Mouse (Mus musculus): ENCODE measurements around the gene Tmem79. TPM values are rescaled to one million over a fixed set of nuclear protein-coding genes. Genes with fewer than 3 reads are reported as not detected.
"Not testable (repeated sequence)": the region's sequence is repeated elsewhere in the genome, so short reads cannot be mapped to it uniquely, and the experiment has no call there.

The Tmem79 gene
- total RNA-seq, 4 experiments from 2014 or later, result 1.3 to 2.7 (median 1.7) TPM

DNA sequence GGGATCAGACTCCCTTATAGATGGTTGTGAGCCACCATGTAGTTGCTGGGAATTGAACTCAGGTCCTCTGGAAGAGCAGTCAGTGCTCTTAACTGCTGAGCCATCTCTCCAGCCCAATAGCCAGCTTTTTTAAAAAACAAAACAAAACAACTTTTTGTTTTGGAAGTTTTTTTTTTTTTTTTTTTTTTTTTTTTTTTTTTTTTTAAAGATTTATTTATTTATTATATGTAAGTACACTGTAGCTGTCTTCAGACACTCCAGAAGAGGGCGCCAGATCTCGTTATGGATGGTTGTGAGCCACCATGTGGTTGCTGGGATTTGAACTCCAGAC, 50.4 kb downstream of the Tmem79 start:
- not testable (repeated sequence) for DNase-seq (ENCODE audit: low spot score in 2 of 2)

DNA sequence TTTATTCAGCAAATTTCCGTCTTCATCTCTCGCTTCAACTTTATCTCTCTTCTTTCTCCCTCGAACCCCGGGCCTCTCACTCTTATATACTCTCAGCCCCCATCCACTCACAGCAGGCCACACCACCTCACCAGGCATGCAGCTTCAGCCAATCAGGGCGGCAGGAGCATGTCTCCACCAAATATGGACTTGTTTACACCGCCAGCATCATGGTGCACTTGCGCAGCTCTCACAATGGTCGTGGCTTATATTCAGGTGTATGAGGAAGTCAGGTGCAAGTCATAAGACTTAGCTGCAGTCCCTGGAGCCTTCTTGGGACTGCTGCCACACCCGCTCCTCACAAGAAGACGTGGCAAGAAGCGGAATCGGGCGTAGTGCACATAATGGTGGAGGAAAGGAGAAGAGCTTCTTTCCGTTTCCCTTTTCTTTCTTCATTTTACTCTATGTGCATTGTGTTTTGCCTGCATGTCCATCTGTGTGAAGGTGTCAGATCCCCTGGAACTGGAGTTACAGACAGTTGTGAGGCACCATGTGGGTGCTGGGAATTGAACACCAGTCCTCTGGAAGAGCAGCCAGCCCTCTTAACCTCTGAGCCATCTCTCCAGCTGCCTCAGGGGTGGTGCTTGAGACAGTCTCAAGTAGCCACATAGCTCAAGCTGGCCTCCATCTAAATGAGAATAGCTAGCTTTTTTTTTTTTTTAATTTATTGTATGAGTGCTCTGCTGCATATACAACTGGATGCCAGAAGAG, 51.0 kb downstream of the Tmem79 start:
- not testable (repeated sequence) for DNase-seq (ENCODE audit: low spot score in 2 of 2)

DNA sequence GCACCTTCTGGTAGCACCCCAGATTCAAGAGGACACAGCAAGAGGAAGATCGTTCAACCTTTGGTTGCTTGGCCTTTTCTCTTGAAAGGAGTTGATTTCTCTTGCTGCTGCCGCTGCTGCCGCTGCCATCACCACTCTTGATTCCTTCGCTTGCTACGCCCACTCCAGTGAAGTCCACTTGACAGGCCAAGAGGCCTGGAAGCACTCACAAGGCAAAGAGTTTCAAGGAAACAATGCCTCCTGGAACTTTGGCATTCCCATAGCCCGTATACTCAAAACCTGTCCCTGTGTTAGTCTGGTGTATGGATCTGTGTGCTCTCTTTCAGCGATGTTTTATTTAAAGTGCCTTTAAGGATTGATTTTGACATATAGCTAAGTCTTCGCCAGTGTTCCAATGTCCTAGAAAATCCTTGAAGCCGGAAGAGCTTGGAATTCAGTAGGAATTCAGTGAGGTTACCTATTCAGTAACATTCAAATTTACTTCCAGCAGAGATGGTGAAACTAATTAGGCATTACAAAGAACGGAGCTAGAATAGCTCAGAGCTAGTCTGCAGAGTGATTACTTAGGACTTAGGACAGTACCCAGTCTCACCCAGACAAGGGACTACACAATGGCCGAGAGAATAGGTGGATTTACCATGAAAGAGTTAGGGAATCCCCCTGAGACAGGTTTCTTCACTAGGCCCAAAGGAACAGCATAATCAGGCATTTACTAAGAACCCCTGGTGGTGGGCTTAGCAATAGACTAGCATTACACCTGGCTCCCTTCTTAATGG, 54.6 kb downstream of the Tmem79 start:
- not testable (repeated sequence) for DNase-seq (ENCODE audit: low spot score in 2 of 2)

DNA sequence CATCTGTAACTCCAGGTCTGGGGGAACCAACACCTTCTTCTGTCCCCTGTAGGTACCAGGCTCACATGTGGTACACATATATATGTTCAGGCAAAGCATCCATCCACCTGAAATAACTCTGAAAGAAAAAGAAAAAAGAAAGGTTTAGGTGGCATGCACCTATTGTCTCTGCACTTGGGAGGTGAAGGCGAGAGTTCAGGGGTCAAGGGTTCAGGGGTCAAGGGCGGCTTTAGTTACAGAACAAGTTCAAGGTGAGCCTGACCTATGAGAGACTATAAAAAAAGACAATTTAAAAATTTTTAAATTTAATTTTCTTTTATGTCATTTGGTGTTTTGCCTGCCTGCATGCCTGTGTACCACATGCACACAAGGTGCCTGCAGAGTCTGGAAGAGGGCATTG, 55.9 kb downstream of the Tmem79 start:
- DNase-seq (ENCODE audit: low spot score in 2 of 2), result no peak

Other genes starting within 250 kb of the Tmem79 start
- 100 to 1,000 TPM; 189 to 206 (median 196) TPM for gene Mef2d, start 193.8 kb downstream of the Tmem79 start, total RNA-seq (2022)
- gene Rhbg, start 81.4 kb downstream of the Tmem79 start, total RNA-seq (2022), result not detected
- under 1 TPM in 2 of 4 experiments, not detected in 2; 0.45 to 0.54 TPM for gene Gm38392, start 48.9 kb downstream of the Tmem79 start, total RNA-seq (2022)
- gene Tsacc, start 39.1 kb downstream of the Tmem79 start, total RNA-seq (2022), result 1 to 10 TPM; 4.0 to 7.0 (median 4.4) TPM
- 100 to 1,000 TPM; 172 to 207 (median 187) TPM for gene Cct3, start 39.0 kb downstream of the Tmem79 start, total RNA-seq (2022)
- gene Glmp, start 11.1 kb downstream of the Tmem79 start, total RNA-seq (2022), result 100 to 1,000 TPM in 2 of 4 experiments, 10 to 100 TPM in 2; 92.1 to 138 (median 99.4) TPM
- gene Smg5, start 112 bp upstream of the Tmem79 start, total RNA-seq (2022), result 10 to 100 TPM; 68.5 to 94.9 (median 74.2) TPM
- 10 to 100 TPM; 16.8 to 25.2 (median 19.3) TPM for gene Paqr6, start 28.4 kb upstream of the Tmem79 start, total RNA-seq (2022)
- gene Bglap3, start 36.6 kb upstream of the Tmem79 start, total RNA-seq (2022), result 1 to 10 TPM; 1.0 to 2.5 (median 2.0) TPM
- 1 to 10 TPM in 2 of 4 experiments, not detected in 2; 1.6 to 2.8 TPM for gene Bglap2, start 42.6 kb upstream of the Tmem79 start, total RNA-seq (2022)
- gene Bglap, start 48.3 kb upstream of the Tmem79 start, total RNA-seq (2022), result 1 to 10 TPM in 1 of 4 experiments, not detected in 3; 1.3 TPM
- 1 to 10 TPM; 5.5 to 8.3 (median 6.0) TPM for gene Pmf1, start 74.2 kb upstream of the Tmem79 start, total RNA-seq (2022)
- gene Slc25a44, start 89.0 kb upstream of the Tmem79 start, total RNA-seq (2022), result 10 to 100 TPM; 66.0 to 72.8 (median 68.6) TPM
- gene Sema4a, start 125.0 kb upstream of the Tmem79 start, total RNA-seq (2022), result 10 to 100 TPM; 43.0 to 52.1 (median 50.8) TPM
- 10 to 100 TPM; 38.0 to 45.6 (median 40.2) TPM for gene Lmna, start 173.8 kb upstream of the Tmem79 start, total RNA-seq (2022)
- gene Mex3a, start 196.2 kb upstream of the Tmem79 start, total RNA-seq (2022), result 1 to 10 TPM; 2.4 to 2.8 (median 2.6) TPM
- gene Rab25, start 212.2 kb upstream of the Tmem79 start, total RNA-seq (2022), result 1 to 10 TPM in 1 of 4 experiments, not detected in 3; 1.5 TPM
- 100 to 1,000 TPM in 3 of 4 experiments, 10 to 100 TPM in 1; 89.2 to 111 (median 106) TPM for gene Lamtor2, start 216.9 kb upstream of the Tmem79 start, total RNA-seq (2022)
- gene Ubqln4, start 217.6 kb upstream of the Tmem79 start, total RNA-seq (2022), result 100 to 1,000 TPM in 2 of 4 experiments, 10 to 100 TPM in 2; 96.1 to 118 (median 107) TPM
- 10 to 100 TPM; 86.4 to 96.0 (median 90.1) TPM for gene Ssr2, start 239.7 kb upstream of the Tmem79 start, total RNA-seq (2022)

Data from layer of hippocampus, adult 8-10 months (tissue).